Mouse (Mus musculus) left cerebral cortex, adult 18-20 months (tissue): Measurements from ENCODE around the gene Pex1. TPM values are rescaled to one million over a fixed set of nuclear protein-coding genes. Genes with fewer than 3 reads are reported as not detected.
"Not testable (repeated sequence)": the region's sequence is repeated elsewhere in the genome, so short reads cannot be mapped to it uniquely, and the experiment has no call there.

Experiments used
- DNase-seq, 2 experiments: peaks; one replicate each; pipeline ENCODE4 v3.0.0; 2021 to 2022; ENCODE audit warnings: low spot score in 2 of 2, mixed read lengths in 1 of 2
- long read RNA-seq, 2 experiments: library from polyadenylated mRNA; stranded (forward); transcript quantifications; one replicate each; pipeline ENCODE4 v2.0.0; 2021
- total RNA-seq, 2 experiments: library from RNA; stranded (reverse); gene quantifications; 2 replicates each; pipeline ENCODE4 v1.2.3; 2021

Pex1 gene
- total RNA-seq: 10 to 100 TPM; 22.0 to 26.8 TPM
- long read RNA-seq, experiment 1, full-length matches to known transcripts: 4 of 12 reads
- long read RNA-seq, experiment 1, partial matches to known transcripts: 3 of 12 reads
- long read RNA-seq, experiment 1, other reads (novel, unspliced or antisense): 5 of 12 reads
- long read RNA-seq, experiment 2, full-length matches to known transcripts: 4 of 5 reads
- long read RNA-seq, experiment 2, partial matches to known transcripts: 1 of 5 reads
- long read RNA-seq, experiment 2, other reads (novel, unspliced or antisense): 0 of 5 reads

DNA sequence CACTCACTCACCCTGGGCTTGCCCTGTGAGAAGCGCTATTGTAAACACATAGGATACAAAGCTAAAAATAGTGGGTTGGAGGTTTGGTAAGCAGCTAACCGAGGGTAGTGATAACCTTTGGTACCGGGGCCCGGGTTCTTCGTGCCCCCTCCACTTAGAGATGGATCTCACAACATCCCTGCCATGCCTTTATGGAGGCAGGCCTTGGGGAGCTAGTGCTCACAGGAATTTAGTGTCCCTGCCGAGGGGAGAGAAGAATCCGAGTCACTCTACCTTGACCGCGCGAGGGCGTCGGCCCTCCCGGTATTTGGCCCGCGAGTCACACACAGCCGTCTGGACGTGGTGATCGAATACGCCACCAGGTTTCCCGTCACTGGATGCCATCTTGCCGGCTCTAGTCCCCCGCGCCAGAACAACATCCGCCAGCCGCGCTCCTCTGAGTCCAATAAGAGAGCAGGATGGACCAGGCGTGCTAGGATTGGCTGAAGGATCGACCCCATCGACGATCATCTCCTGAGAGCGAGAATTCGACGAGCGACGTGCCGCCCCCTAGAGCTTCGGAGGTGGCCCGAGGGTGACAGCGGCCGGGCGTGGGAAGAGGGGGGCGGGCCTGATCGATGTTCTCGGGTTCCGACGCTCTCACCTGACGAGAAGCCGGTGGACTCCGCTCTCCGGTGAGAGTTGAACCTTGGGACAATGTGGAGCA lies at the start of gene Pex1:
Gene Pex1 (plus strand): TSS at position 374 of the 706 bp plus-strand sequence.
- DNase-seq: peak; percentile 91 to 96

DNA sequence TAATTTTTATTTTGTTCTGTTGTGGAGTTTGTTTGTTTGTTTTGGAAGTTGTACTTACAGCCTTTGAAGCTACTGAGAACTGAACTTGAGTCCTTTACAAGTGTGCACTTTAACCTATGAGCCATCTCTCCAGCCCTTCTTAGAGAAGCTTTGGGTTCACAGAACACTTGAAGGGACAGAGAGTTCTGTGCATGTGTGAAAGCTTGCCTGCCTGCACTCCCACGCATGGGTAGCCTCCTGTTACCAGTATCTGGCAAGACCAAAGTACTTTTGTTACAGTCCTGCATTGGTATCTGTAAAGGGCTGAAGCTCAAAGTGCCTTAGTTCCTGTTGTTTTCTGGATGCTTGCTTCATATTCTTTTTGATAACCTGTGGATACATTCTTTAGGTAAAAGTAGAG lies 49.6 kb upstream of the Pex1 start:
- DNase-seq: no peak

DNA sequence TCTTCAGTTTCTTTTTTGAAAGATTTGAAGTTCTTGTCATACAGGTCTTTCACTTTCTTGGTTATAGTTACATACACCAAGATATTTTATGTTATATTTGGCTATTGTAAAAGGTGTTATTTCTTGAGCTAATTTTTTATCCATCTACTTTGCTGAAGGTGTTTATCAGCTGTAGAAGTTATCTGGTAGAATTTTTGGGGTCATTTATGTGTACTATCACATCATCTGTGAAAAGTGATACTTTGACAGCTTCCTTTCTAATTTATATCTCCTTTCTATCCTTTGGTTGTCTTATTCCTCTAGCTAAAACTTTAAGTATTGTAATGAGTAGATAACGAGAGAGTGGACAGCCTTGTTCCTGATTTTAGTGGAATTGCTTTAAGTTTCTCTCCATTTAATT lies 44.4 kb upstream of the Pex1 start:
- DNase-seq: no peak

DNA sequence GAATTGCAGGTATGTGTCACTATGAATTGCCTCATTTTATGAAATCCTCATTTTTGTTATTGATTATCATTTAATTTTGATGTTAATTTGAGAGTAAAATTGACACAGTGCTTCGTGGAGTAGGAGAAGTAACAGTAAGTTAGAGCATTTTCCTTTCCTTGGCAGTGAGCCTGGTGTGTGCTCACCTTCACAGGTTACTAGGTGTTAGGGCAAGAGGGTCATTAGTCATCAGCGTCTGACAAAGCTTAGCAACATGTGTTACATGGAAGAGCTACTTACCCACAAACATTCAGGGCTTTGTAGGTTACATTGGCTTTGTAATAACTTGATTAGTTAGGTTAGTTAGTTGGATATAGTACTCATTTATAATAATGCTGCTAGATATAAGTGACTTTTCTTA lies 41.7 kb upstream of the Pex1 start:
- DNase-seq: no peak

DNA sequence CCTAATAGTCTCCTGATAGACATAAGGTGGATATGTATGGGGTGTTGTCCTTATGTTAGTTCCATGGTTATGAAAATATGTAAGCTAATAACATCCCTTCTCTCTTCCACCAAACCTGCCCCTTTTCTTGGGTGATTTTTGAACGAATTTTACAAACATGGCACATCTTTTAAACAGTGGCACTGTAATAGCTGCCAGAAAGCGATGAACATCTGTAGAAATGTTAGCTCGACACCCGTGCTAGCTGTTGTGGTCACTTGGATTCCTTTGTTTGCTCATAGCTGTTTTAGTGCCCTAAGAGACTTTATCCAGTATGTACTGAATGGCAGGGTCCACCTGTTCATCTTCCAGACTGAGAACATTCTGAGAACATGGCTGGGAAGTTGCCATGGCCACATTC lies 24.6 kb upstream of the Pex1 start, which contains the start of gene 1700109H08Rik:
Gene 1700109H08Rik (plus strand): TSS at position 301 of the 400 bp plus-strand sequence.
- DNase-seq: no peak

DNA sequence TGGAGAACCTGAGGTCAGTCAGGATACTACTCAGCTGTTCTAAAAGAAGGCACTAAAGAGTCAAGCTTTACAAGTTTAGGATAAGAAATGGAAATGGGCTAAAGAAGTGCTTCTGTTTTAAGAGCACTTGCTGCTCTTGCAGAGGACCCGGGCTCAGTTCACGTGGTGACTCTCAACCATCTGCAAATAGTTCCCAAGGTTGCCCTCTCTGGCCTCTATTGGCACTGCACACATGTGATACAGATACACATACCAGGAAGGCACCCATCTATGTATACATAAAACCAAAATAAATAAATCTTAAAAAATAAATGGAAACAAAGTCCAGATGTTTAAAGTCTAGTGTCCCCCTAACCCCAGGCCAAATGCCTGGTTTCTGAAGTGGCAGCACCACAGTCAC lies 21.0 kb upstream of the Pex1 start:
- no peak for DNase-seq

DNA sequence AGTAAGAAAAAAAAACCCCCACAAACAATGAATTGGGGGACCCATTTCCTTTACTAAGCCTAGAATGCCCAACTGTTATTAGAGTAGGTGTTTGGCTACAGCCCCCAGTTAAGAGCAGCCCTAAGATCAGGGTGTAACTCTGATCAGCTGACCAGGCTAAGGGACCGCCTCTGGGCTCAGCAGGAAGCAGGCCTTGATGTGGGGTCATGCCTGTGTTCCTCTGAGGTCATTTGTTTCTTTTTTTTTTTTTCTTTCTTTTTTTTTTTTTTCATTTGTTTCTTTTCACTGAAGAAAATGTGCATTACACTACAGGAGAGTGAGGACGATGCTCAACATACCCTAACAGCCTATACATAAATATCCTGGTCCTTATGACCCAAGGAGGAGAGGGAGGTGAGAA lies 17.9 kb upstream of the Pex1 start:
- DNase-seq: no peak

DNA sequence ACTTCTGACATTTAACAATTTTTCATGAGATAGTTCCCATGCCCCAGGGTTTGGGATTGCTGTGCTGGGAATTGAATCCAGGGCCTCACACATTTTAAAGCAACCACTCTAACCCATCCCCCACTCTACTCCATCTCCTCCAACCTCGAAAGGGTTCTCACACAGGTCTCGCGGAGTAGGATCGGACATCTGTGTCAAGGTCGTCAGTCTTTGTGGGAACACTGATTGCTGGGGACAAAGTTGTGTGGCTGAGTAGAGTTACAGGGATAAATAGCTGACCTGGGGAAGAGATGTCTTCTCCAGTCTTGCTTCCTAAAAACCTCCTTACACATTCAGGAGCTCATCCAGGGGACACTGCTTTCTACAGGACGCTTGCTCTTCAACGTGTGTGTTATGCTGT lies 16.8 kb upstream of the Pex1 start:
- no peak for DNase-seq

DNA sequence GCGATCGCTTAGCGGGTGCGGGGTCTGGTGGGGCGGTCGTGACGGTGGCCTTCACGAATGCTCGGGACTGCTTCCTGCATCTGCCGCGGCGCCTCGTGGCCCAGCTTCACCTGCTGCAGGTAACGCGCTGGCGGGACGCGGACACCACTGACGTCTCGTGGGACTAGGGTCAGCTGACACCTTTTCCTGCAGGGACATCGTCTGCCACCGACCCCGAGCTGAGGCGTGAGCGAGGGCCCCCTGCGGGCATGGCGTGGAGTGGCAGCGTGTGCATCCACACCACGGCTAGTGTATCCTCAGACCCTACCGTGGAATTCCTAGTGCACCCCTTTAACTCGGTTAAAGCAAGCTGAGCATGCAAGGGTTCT lies 517 bp downstream of the Pex1 start, which contains the start of gene Rbm48:
Gene Rbm48 (minus strand): TSS at position 187 of the 368 bp plus-strand sequence.
- peak; percentile 79 to 83 for DNase-seq

DNA sequence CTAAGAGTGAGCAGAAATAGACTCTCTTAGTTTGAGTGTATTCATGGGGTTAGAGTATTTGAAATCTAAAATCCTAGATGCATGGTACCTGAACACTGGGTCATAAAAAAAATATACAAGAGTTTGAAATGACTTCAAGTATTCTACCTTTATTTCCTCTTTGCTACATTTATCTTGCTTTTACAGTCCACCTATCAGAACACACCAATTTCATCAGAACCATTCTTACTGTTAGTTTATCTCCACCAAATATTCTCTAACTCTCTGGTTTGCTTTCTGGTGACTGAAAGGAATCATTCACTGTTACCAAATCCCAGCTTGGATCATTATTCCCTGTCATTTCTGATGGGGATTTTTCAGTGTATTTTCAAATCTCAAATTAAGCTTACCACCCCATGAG lies 1.3 kb downstream of the Pex1 start:
- DNase-seq: no peak

DNA sequence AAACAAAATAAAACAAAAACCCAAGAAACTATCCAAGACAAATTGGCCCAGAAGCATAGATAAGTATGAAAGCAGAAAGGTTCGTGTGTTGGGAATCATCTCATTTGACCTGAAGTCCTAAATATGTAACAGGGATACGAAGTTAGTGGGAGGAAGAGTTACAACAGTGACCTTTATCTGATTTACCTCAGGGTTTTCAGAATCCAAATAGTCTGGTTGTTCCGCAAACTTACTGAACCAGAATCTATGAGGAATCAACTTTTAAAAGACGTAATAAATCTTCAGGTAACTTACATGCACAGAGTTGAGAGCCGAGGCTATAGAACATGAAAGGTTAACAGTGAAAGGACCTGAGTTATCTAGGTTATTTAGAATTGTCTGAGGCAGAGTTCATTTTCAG lies 2.9 kb downstream of the Pex1 start:
- DNase-seq: no peak

DNA sequence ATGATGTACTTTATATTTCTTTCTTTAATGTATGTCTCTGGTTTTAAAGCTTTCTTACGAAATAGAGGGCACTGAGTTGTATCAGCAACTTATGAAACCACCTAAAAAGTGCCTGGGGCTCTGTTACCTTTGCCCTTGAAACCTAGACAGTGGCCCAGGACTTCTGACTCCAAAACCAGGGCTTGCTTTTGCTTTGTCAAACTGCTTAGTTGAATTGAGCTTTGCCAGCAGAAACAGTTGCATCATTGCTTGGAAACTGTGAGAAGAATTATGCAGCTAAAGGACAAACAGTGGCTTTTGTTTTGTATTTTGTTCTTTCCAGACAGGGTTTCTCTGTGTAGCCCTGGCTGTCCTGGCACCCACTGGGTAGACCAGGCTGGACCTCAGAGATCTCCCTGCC lies 4.4 kb downstream of the Pex1 start:
- no peak for DNase-seq

DNA sequence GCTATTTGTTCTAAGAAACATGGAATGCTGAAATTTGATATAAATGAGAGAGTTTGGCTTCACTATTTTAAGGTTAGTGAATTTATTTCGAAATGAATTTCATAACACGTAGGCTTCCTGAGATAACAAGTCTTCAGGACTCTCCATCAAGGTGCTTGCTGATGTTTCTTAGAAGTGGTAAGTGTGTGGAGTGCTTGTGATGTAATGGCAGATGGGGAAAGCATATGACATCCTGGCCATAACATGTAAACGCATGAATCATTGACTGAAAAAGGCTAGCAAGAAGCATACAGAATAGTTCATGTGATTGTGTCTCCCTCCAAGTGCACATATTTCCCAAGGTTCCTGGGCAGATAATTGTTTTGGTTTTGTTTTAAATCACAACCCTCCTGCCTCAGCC lies 4.9 kb downstream of the Pex1 start:
- no peak for DNase-seq

DNA sequence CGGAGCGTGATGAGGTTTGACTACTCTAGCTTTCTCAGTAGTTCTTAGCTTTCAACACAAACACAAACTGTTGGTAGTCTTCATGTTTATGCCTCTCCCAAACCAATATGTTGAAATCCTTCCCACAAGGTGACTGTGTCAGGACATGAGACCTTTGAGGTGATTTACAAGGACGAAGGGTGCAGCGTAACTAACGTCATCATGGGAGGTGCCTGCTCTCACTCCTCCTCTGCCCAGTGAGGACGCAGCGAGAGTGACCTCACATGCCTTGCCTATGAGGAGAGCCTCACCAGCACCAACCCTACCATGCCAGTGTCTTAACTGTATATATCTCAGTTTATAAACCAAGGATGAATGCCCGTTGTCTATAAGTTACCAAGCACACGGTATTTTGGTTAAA lies 11.2 kb downstream of the Pex1 start:
- DNase-seq: no peak

DNA sequence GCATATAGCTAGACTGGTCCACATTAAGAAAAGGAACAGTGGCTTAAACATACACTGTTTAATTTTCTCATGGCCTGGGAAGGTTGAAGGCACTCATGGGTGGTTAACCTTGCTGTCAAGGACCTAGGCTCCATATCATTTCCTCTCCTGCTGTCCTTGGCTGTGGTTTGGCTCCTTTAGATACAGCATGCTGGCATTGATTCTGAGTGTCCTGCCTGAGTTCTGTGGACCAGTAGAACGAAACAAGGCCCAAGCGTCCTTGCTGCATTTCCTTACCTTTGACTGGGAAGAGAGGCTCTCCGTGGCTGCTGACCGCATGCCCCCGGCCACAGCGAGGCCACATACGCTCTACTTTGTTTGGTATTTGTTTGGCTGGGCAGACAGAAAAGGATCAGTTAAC lies 13.4 kb downstream of the Pex1 start:
- no peak for DNase-seq

DNA sequence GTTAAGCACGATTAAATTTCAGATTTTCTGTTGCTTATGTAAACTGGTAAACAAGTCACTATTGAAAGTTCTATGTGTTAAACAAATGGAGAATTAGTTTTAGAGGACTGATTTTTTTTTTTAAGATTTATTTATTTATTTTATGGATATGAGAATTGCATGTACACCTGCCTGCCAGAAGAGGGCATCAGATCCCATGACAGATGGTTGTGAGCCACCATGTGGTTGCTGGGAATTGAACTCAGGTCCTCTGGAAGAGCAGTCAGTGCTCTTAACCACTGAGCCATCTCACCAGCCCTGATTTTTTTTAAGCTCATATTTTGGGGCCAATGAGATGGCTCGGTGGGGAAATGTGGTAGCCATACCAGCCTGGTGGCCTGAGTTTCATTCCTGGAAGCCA lies 16.0 kb downstream of the Pex1 start:
- DNase-seq: not testable (repeated sequence)

DNA sequence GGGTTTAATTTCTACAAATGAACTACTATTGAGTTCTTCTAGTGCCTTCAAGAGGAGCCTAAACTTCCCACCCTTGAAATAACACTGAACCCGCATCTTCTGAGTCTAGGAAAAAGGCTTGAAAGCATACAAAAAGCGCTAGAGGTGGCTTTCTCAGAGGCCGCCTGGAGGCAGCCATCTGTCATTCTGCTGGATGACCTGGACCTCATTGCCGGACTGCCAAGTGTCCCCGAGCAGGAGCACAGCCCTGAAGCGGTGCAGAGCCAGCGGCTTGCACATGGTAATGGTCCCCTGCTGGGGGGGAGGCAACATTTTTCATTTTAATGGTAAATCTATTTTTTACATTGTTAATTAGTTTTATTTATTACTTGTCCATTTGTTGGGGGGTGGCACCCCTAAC lies 24.6 kb downstream of the Pex1 start:
- DNase-seq: no peak

DNA sequence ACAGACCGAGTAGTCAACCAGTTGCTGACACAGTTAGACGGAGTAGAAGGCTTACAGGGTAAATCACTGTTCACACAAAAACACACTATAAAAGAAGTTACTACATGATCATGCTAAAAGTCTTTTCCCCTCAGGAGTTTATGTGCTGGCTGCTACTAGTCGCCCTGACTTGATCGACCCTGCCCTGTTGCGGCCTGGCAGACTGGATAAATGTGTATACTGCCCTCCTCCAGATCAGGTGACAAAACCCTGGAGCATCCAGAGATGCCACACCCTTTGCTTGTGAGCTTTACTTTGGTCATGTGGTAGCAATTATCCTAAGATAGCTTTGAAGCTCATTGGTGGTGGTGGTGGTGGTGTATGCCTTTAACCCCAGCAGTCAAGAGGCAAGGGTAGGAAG lies 34.2 kb downstream of the Pex1 start:
- DNase-seq: no peak

DNA sequence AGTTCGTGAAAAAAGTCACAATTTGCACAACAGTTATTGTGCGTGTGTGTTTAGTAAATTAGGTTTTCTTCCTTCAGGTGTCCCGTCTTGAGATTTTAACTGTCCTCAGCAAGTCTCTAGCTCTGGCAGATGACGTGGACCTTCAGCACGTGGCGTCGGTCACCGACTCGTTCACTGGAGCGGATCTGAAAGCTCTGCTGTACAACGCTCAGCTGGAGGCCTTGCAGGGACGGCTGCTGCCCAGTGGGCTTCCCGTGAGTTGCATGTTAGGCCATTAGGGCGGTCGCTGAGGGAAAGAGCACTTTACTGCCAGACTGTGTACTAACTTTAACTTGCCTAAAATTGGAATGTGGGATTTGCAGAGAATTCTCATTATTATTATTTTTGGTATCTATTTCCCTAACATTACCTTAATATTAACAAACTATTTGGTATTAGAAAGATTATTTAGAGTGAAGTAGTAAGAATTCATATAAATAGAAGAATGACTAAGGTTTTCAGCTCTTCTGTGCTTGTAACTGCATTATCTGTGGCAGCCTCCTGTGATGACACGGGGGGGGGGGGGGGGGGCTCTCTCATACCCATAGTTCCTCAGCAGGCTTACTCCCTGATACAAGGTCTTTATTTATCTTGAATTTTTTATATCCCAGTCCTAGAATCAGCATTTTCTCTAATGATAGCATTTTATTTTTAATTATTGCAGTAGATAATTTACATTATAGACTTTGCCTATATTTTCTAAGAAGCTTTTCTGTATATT lies 35.8 kb downstream of the Pex1 start:
- DNase-seq: no peak

DNA sequence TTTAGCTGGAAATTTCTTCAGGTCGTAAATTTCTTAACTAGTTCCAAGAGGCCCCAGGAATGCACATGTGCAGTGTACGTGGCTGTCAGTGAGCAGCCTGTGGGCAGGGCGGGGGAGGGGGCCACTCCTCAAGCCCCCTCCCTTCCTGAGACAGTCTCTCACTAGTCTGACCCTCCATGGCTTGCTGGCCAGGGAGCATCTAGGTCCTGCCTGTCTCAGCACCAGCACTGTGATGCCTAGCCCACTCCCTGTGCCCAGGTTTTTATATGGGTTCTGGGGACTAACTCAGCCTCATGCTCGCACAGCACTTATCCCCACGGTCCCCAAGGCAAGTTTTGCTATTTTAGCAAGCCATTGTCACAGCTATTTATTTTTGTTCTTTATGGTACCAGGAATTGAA lies 36.4 kb downstream of the Pex1 start:
- DNase-seq: no peak

DNA sequence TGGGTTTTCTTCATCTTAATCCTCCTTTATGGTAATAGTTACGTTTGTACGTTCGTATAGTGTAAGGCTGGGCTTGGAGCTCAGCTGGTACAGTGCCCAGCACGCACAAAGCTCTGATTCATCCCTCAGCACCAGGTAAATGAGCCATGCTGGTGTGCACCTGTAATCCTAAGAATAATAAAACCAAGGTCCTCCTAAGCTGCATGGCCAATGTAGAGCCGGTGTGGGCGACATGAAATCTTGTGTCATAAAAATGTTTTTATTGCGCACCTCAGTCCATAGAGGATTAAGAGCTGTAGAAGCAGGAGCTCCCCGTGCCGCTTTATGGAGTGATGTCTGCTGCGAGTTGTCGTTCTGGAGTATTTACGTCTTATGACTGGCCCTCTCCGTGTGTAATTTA lies 37.4 kb downstream of the Pex1 start:
- no peak for DNase-seq

DNA sequence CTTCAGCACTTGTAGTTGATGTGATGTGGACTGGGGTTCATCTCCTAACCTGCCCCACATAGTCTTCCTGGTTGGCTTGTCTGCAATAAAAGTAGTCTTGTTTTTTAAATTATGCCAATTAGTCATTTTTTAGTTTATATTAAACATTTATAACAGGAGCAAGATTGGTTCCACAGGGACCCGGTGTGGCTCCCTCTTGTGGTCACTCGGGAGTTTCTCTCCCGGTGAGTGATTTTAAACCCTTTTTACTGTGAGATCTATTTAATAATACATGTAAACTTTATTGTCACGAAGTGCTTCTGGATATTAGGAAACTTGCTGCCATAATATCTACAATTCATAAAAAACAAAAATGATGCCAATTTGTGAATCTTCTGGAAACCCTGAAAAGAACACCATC lies 38.1 kb downstream of the Pex1 start:
- DNase-seq: no peak
